Mouse (Mus musculus) lung, postnatal 0 days (tissue): ENCODE measurements around the gene Slc29a1. TPM values are rescaled to one million over a fixed set of nuclear protein-coding genes. Genes with fewer than 3 reads are reported as not detected.

ENCODE experiments used
- ATAC-seq: fragments of 200-750 bp; cut with Nextera tagmentation; 2 replicates; pipeline ENCODE4 v1.8.0; 2017; ENCODE audit warnings: moderate library complexity
- DNase-seq: peaks from one replicate; pipeline ENCODE4 v3.0.0-alpha.2; 2016; ENCODE audit warnings: low spot score
- H3K27ac ChIP-seq: fragments of 300-500 bp; sonication (generic); 2 replicates; pipeline ENCODE4 v1.5.1; 2014; ENCODE audit warnings: antibody characterized with exemption, mild to moderate bottlenecking, low read length, mixed read lengths
- H3K27me3 ChIP-seq: fragments of 300-500 bp; sonication (generic); replicated peaks from 2 replicates; pipeline ENCODE4 v1.6.1; 2014; ENCODE audit warnings: low read length, mixed read lengths; ENCODE audit not compliant: insufficient read depth
- H3K36me3 ChIP-seq: fragments of 300-500 bp; sonication (generic); 2 replicates; pipeline ENCODE4 v1.6.1; 2014; ENCODE audit warnings: low read length, mixed read lengths; ENCODE audit not compliant: insufficient read depth
- H3K4me1 ChIP-seq: fragments of 300-500 bp; sonication (generic); 2 replicates; pipeline ENCODE4 v1.6.1; 2014; ENCODE audit warnings: antibody characterized with exemption, low read depth, low read length, mixed read lengths; ENCODE audit not compliant: insufficient read depth
- H3K4me2 ChIP-seq: fragments of 300-500 bp; sonication (generic); replicated peaks from 2 replicates; pipeline ENCODE4 v1.6.1; 2014; ENCODE audit warnings: low read depth, mild to moderate bottlenecking, low read length, moderate library complexity, mixed read lengths
- H3K4me3 ChIP-seq: fragments of 300-500 bp; sonication (generic); 2 replicates; pipeline ENCODE4 v1.5.1; 2014; ENCODE audit warnings: low read depth, low read length
- H3K9ac ChIP-seq: fragments of 300-500 bp; sonication (generic); replicated peaks from 2 replicates; pipeline ENCODE4 v1.6.1; 2014; ENCODE audit warnings: low read depth, mild to moderate bottlenecking
- H3K9me3 ChIP-seq: fragments of 300-500 bp; sonication (generic); 2 replicates; pipeline ENCODE4 v1.6.1; 2016; ENCODE audit warnings: low read length, mixed read lengths
- CTCF ChIP-seq: IDR thresholded peaks from 2 replicates; pipeline ENCODE4 v1.5.1; 2016; ENCODE audit warnings: antibody characterized with exemption, mild to moderate bottlenecking
- EP300 ChIP-seq: IDR thresholded peaks from 2 replicates; pipeline ENCODE4 v1.6.1; 2016; ENCODE audit warnings: antibody characterized with exemption, mild to moderate bottlenecking, control low read depth
- WGBS: fragments of 180-500 bp; shearing (Covaris S2); extraction: QIAGEN DNeasy Blood & Tissue Kit; methylation state at CpG from one replicate; pipeline ENCODE4 v1.1.7; 2014; 5-methylcytosine and 5-hydroxymethylcytosine counted together
- polyA plus RNA-seq: library from polyadenylated mRNA; unstranded; fragments of >200 nt; fragmentation: Nextera tagmentation; extraction: Ambion mirVana; gene quantifications from 2 replicates; pipeline ENCODE4 v1.2.1, GENCODE M21; 2015

Slc29a1 gene
- polyA plus RNA-seq, 1 experiment from 2014 or later, result 99.8 TPM

DNA sequence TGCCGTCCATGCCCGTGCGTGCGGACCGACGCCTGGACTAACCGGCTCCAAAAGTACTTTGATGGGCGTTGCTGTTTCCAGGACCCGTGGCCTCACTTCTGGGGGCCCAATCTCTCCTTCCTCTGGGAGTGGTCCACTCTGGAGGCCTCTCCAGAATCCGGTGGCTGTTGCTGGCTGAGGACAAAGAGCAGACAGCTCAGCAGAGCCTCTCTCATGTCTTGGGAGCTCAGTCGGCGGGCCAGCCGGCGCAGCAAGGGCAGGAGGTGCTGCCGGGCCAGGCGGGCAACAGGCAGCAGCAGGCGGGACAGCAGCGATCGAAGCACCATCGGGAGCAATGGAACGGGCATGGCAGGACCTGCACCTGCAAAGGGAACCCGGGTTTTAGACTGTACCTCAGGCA, 1.9 kb upstream of the Slc29a1 start:
- DNase-seq (no peak), ATAC-seq (peak; percentile 10; the same call in 1 of the 2 replicates)
- Histone ChIP-seq H3K36me3 (no peaks in the 10 kb centered on the region), H3K9me3 (no peaks in the 10 kb centered on the region), H3K27ac (no peak overlapping the region), H3K27me3 (no peaks in the 10 kb centered on the region), H3K9ac (0 out of 2 replicates have a peak overlapping the region, but pooled peaks have one; percentile 8), H3K4me2 (no peak overlapping the region; the same call in 1 of the 2 replicates), H3K4me3 (no peak overlapping the region), H3K4me1 (peaks cover 6% of the 10 kb centered on the region; the same call in 1 of the 2 replicates)
- whole genome bisulfite sequencing, result 28% methylated on average over 22 of the region's 22 CpGs
- TF ChIP-seq CTCF (no peak), EP300 (no peak)

DNA sequence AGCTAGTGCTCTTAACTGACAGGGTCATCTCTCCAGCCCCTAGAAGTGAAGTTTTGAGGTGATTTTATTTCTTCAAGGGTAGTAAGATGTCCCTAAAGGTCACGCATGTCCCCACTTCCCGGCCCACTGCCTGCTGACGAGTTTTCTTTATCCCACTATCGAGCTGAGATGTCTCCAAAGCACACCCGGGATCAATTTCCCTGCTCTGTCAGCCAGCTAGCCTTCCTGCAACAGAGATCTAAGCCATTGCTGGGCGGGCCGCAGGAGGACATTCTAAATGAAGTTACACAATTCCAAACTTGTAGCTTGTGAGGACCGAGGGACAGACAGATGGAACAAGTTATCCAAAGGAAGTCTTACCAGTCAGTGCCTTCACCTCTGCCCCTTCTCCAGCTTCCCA, 861 bp upstream of the Slc29a1 start:
- TF ChIP-seq CTCF, result no peak
- TF ChIP-seq EP300, result no peak
- peaks cover 15% of the 10 kb centered on the region for H3K4me1 ChIP-seq
- WGBS, result 72% methylated on average over 8 of the region's 8 CpGs

DNA sequence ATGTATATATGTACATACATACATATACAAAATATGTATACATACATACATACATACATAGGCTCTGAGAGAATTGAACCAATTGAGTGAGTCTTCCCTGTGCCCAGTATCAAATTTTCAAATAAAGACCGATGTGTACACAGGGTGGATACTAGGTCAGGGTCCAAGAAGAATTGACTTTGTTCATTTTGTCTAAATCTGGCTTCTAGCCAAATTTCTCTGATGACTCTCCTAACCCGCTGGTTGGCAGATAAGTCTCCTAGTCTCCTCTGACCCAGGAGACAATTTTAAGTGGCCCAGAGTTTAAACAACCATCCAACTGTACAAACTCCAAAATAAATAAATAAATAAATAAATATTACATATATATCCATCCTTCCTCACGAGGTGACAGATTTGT, 515 bp downstream of the Slc29a1 start:
- 32% methylated on average over 3 of the region's 3 CpGs for WGBS
- Histone ChIP-seq H3K4me1 (peaks cover 27% of the 10 kb centered on the region), H3K4me2 (peak overlapping the region; percentile 63), H3K27ac (no peak overlapping the region), H3K36me3 (no peaks in the 10 kb centered on the region), H3K9ac (0 out of 2 replicates have a peak overlapping the region, but pooled peaks have one; percentile 26), H3K4me3 (no peak overlapping the region), H3K9me3 (no peaks in the 10 kb centered on the region), H3K27me3 (no peaks in the 10 kb centered on the region)
- ATAC-seq (no peak), DNase-seq (no peak)
- no peak for TF ChIP-seq CTCF
- TF ChIP-seq EP300, result no peak

More for the DNA sequence above, 861 bp upstream of the Slc29a1 start:
- H3K36me3 ChIP-seq, result no peaks in the 10 kb centered on the region
- H3K9me3 ChIP-seq, result no peaks in the 10 kb centered on the region
- H3K27me3 ChIP-seq, result no peaks in the 10 kb centered on the region
- no peak for ATAC-seq
- no peak for DNase-seq
- H3K4me2 ChIP-seq, result no peak overlapping the region
- no peak overlapping the region for H3K9ac ChIP-seq
- H3K27ac ChIP-seq, result no peak overlapping the region
- no peak overlapping the region for H3K4me3 ChIP-seq

DNA sequence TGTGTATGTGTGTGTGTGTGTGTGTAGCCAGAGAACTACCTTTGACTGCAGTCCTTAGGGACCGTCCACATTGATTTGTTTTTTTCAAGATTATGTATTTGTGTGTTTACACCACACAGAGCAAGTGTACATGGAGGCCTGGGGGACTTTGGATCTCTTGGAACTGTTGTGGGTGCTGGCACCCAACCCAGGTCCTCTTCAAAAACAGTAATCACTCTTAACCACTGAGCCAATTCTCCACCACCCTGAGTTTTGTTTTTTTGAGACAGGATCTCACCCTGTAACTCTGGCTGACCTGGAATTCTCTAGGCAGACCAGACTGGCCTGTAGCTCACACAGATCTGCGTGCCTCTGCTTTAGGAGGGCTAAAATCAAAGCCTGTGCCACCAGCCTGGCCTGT, 1.0 kb downstream of the Slc29a1 start:
- Histone ChIP-seq H3K9me3 (no peaks in the 10 kb centered on the region), H3K4me3 (no peak overlapping the region), H3K4me1 (peaks cover 32% of the 10 kb centered on the region), H3K9ac (no peak overlapping the region), H3K36me3 (no peaks in the 10 kb centered on the region), H3K4me2 (no peak overlapping the region), H3K27me3 (no peaks in the 10 kb centered on the region), H3K27ac (no peak overlapping the region)
- ATAC-seq (no peak), DNase-seq (no peak)
- 93% methylated on average over 2 of the region's 2 CpGs for whole genome bisulfite sequencing
- TF ChIP-seq CTCF (no peak), EP300 (no peak)

DNA sequence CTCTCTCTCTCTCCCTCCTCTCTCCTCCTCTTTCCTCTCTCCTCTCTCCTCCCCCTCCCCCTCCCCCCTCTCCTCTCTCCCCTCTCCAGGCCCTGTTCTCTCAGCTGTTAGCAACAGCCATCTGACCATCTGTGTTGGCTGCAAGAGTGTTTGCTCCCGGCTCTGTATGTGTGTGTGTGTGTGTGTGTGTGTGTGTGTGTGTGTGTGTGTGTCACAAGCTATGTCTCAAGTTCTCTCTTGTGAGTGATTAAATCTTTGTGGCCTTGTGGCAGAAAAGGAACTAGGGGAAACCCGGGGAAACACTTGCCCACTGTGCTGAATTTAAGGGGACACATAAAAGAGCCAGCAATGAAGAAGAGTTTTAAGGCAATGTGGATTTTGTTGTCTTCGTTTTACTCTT, 1.6 kb downstream of the Slc29a1 start:
- Histone ChIP-seq H3K9ac (no peak overlapping the region), H3K36me3 (no peaks in the 10 kb centered on the region), H3K4me3 (no peak overlapping the region), H3K4me2 (no peak overlapping the region), H3K27ac (no peak overlapping the region), H3K4me1 (peaks cover 38% of the 10 kb centered on the region), H3K9me3 (no peaks in the 10 kb centered on the region), H3K27me3 (no peaks in the 10 kb centered on the region)
- WGBS, result 31% methylated on average over 3 of the region's 3 CpGs
- TF ChIP-seq EP300 (no peak), CTCF (no peak)
- DNase-seq, result peak; percentile 79
- peak; percentile 32 for ATAC-seq

DNA sequence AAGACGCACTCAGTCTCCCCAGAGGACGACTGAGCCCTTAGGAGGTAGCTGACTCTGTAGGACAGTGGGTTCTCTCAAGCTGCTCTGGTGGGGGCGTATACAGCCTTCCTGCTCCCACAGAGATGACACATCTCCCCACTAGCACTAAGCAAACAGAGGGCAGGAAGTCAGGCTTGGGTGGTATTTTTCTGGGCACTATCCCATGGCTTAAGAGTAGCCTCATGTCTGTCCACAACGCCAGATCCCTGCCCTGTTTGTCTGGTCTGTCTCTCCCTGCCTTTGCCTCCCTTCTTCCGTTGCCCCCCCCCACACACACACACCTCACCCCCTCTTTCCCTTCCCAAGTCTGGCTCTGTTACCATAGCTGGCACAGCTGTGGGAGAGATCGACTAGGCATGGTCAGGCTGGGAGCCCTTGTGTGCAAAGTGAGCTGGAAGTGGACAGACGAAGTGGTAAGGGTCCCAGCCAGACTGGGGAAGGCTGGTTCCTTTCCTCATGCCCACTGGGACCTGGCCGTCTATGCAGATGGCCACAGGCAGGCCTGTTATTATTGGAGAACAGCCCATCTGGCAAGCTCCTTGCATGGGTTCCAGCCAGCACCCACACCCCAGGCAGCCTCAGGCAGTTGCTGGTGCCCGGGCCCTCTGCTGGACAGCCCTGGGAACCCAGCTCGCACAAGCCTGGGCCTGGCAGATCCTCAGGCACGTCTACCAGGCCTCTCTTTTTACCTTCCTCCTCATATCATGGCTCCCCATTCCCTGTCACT, 2.6 kb downstream of the Slc29a1 start:
- DNase-seq (peak; percentile 80), ATAC-seq (peak; percentile 61)
- Histone ChIP-seq H3K4me2 (no peak overlapping the region), H3K36me3 (no peaks in the 10 kb centered on the region), H3K9ac (no peak overlapping the region), H3K4me3 (no peak overlapping the region), H3K27me3 (no peaks in the 10 kb centered on the region), H3K4me1 (peaks cover 45% of the 10 kb centered on the region), H3K9me3 (no peaks in the 10 kb centered on the region), H3K27ac (peak overlapping the region; percentile 62; the same call in 1 of the 2 replicates)
- WGBS, result 30% methylated on average over 11 of the region's 11 CpGs
- TF ChIP-seq EP300, result no peak
- TF ChIP-seq CTCF, result peak; percentile 87
